Mouse (Mus musculus) retina, postnatal 7 days (tissue): ENCODE measurements around the gene Mtf2.
A peak's percentile ranks its signal among the peaks of the same experiment; 100 is the strongest.
"Not testable (repeated sequence)": the region's sequence is repeated elsewhere in the genome, so short reads cannot be mapped to it uniquely, and the experiment has no call there.

Source experiments
- DNase-seq: peaks from one replicate; pipeline ENCODE4 v3.0.0-alpha.2; 2012; ENCODE audit warnings: low read depth, low spot score

The Mtf2 gene

DNA sequence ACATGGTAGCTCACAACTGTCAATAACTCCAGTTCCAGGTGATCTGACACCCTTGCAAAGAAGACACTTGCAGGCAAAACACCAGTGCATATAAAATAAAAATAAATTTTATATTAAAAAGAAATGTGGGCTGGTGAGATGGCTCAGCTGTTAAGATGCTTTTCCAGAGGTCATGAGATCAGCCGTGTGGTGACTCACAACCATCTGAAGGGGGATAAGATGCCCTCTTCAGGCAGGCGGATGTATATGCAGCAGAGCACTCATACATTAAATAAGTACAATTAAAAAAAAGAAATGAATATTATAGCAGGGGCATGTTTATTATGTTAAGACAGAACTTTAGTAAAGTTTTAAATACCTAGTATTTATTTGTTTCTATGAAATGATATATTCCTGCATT lies 16.9 kb downstream of the Mtf2 start:
- DNase-seq: no peak

GRCm38 (mm10) chr5:108085440-108085839 lies 20.0 kb downstream of the Mtf2 start:
- DNase-seq: no peak

GRCm38 (mm10) chr5:108092731-108093130 lies 27.3 kb downstream of the Mtf2 start:
- not testable (repeated sequence) for DNase-seq

GRCm38 (mm10) chr5:108097676-108098075 lies 32.2 kb downstream of the Mtf2 start:
- DNase-seq: no peak

DNA sequence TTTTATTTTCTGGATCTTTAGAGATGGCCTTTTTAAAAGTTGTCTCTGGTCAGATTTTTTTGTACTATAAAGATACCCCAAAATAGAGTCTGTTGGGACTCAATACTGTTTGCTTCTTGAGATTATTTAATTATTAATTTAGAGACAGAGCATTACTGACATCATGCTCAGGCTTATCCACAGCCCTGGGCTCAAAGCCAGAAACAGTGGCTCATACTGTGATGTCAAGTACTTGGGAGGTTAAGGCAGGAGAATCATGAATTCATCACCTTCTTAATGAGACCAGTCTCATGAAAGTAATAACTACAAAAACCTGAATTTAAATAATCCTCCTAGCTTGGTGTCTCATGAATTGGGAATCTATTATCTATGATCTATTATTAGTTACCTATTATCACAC lies 34.7 kb downstream of the Mtf2 start:
- no peak for DNase-seq

DNA sequence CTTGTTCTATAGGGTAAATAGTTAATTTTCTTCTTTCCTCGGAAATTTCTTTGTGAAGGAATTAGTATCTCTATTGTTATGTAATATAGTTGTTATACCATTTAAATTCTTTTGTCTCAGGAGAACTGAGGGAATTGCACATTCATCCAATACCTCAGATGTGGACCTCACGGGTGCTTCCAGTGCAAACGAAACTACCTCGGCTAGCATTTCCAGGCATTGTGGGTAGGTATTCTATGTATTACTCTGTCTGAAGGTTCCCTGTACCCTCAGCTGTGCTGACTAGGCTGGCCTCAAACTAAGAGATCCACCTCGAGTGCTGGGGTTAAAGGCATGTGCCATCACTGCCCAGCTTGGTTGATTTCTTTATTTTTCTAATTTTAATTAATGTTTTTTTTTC lies 38.8 kb downstream of the Mtf2 start:
- DNase-seq: no peak

DNA sequence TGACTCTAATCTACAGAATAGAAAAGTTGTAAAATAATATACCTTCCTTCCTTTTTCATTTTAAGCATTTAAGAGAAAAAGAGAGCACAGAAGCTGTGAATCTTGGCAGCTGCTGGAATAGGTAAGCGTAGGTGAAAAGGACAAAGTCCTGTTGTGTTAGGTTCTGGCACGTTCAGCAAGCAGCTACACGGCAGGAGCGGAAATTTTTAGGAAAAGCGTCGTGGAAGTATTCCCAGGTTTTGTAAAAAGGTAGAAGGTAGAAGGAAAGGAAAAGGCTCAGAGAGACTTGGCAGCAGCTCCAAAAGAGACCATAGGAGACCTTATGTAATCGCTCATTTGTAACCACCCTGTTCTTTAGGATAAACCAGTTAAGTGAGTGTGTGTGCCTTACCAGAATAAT lies 43.9 kb downstream of the Mtf2 start:
- DNase-seq: no peak

DNA sequence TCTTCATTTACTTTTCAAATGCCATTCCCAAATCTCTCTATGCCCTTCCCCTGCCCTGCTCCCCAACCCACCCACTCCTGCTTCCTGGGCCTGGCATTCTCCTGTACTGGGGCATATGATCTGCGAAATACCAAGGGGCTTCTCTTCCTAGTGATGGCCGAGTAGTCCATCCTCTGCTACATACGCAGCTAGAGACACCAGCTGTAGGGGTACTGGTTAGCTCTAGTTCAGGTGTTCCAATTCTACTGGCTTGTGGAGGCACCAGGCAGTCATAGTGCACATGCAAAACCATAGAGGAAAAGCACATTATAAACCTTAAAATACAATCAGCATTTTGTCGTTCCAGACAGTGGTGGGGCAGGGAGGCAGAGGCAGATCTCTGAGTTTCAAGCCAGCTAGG lies 52.2 kb downstream of the Mtf2 start:
- DNase-seq: no peak

DNA sequence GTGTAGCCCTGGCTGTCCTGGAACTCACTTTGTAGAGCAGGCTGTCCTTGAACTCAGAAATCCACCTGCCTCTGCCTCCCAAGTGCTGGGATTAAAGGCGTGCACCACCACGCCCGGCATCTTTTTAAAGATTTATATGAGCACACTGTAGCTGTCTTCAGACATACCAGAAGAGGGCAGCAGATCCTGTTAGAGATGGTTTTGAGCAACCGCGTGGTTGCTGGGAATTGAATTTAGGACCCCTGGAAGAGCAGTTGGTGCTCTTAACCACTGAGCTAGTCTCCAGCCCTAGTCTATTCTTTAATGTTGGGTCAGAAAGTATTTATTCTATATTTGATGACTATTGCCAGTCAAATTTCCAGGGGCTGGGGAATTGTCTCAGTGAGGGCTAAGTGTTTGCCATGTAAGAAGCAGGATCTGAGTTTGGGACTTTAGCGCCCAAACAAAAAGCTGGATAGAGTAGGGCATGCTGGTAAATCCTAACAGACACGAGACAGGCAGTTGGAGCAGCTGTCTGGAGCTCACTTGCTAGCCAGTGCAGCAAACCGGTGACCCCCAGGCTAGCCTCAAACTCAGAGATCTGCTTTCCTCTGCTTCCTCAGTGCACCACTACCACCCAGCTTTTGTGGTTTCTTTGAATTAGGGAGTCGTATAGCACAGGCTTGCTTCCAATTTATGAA lies 54.9 kb downstream of the Mtf2 start:
- DNase-seq: no peak

DNA sequence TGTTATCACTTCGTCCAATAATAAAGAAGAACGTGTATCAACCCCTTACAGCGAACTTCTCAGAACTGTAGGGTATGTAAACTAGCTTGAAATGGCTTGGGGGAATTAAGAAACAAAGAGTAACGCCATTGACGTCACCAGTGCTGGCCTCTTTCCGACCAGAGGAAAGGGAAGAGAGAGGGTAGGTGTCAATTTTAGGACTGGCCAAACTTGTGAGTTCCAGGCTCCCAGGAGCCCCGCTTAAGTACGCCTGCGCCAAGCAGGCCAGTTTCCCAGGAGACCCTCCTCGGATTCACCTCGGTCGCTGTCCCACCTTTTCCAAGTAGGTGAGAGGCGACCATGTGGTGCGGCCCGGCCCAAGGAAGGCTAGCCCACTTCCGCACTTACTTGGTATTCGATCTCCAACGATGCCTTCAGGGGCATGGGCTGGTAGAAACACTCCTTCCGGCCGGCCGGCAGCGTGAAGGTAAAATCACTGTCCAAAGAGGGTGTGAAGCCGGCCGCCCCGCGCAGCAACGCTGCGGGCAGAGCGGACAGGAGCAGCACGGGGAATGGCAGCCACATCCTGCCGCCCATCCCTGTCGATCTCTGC lies 66.5 kb downstream of the Mtf2 start:
- no peak for DNase-seq

- DNase-seq: peak; percentile 95
These were observed 67.2 kb downstream of the Mtf2 start, which contains the start of the genes Tmed5 and Ccdc18 for GRCm38 (mm10) chr5:108132441-108133243. Gene Tmed5 (minus strand): TSS chr5:108132620. Gene Ccdc18 (plus strand): TSS chr5:108132875.

- no peak for DNase-seq
These were observed 87.1 kb downstream of the Mtf2 start for GRCm38 (mm10) chr5:108152592-108152991.
